Mouse (Mus musculus): ENCODE results near the gene Gng2.
"Not testable (repeated sequence)": the region's sequence is repeated elsewhere in the genome, so short reads cannot be mapped to it uniquely, and the experiment has no call there.

Gng2 gene

DNA sequence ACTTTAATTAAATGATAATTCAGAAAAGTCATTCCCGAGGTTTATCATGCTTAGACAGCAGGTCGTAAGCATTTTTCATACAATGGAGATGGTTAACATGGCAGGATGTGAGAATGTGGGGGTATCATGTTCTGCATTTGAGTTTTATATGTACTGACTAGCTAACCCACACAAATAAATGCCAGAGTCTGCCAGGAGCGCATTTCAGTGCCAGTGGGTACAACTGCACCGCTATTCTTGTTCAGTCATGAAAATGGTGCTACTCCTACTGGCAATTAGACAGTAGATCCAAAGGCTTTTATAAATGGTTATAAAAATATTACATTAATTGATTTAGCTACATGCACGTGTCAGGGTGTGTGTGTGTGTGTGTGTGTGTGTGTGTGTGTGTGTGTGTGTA is 38.9 kb downstream of the Gng2 start:
- no peak for DNase-seq (ENCODE audit: low read depth, low spot score)

DNA sequence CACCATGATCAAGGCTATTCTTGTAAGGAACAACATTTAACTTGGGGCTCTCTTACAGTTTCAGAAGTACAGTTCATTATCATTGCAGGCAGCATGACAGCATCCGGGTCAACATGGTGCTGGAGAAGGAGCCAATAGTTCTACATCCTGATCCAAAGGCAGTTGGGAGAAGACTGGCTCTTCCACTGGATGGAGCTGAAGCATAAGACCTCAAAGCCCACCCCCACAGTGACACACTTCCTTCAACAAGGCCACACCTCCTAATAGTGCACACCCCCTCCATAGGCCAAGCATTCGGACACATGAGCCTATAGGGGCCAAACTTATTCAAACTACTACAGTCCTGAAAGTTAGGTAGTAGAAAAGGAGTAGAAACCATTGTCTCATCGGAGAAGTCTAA is 42.3 kb downstream of the Gng2 start:
- DNase-seq (ENCODE audit: low read depth, low spot score), result no peak

DNA sequence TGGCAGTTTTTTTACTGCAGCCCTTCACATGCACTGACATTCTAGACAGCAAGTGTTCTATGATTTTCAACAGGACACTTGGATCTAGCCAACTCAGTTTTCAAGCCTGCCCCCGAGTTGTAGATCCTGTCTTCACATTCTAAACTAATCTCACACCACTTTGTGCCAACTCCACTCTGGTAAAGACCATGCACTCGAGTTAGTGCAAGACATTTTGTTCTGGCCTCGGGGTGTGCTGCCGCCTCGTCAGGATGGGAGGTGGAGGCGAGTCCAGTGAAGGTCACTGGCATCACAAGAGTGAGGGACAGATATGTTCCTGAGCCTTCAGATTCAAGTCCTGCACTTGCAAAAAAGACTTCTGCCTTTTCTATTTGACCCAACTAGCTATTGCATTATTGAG is 44.1 kb downstream of the Gng2 start:
- no peak for DNase-seq (ENCODE audit: low read depth, low spot score)

DNA sequence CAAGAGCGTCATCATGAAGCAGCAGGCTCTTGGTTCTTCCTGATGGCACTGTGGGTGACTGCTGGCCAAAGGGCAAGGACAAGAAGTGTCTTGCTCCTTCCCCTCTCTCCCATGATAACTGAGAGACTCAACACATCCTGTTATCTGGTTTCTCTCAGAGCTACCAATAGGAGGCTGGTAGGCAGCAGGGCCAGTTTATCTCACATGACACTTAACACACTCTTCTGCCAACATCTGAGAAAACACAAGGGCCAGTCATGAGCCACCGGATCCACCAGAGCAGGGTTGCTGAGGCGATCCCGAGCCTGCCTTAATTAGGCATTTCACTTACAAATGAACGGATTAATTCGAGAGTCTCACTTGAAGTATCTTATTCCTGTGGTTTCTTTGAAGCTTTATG is 49.5 kb downstream of the Gng2 start:
- no peak for DNase-seq (ENCODE audit: low read depth, low spot score)

DNA sequence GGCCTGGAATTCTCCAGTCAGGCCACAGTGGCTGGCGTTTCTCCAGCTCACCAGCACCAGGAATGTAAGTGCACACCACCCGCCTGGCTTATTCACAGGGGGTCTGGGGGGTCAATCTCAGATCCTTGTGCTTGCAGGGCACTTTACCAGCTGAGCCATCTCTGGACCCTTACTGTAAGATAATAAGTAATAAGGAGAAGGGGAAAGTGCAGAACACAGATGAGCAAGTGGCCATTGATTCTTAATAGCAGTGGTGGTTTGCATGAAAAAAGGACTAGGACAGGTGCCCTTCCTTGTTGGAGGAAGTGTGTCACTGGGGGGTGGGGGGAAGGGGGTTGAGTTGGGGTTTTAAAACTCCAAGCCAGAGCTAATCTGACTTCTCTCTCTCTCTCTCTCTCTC is 50.3 kb downstream of the Gng2 start:
- no peak for DNase-seq (ENCODE audit: low read depth, low spot score)

DNA sequence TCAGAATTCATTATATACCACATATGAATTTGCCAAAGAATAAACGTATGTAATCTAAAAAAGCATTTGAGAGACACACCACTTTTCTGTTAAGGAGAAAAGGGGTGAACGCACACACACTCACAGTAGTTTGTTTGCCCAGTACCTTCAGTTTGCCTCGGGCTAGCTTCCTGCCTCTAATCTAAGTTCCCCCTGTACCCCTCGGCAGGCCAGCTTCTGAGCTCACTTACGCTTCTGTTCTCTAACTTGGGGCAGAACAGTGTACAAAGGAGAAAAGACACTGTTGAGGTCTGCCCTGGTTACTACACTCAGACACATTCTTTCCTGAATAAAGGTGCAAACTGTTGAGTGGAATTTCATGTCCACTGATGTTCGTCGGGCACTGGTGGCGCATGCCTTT is 51.1 kb downstream of the Gng2 start:
- no peak for DNase-seq (ENCODE audit: low read depth, low spot score)

DNA sequence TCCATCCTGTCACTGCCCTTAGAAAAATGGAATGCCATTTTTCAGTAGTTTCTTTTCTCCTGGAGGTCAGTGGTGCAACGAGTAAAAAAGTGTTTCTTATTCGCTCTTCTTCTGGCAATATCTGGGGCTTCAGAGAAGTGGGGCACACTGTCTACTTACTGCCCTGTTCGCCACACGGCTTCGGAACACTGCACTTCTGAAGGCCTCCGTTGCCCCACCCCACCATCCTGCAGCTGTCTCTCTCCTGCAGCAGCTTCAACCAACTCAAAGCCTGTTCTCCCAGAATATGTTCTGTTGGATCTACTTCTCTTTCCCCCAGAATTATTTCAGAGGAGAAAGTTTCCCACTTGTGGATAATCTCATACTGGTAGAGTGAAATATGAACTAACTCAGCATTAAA is 52.3 kb downstream of the Gng2 start:
- DNase-seq (ENCODE audit: low read depth, low spot score), result no peak

DNA sequence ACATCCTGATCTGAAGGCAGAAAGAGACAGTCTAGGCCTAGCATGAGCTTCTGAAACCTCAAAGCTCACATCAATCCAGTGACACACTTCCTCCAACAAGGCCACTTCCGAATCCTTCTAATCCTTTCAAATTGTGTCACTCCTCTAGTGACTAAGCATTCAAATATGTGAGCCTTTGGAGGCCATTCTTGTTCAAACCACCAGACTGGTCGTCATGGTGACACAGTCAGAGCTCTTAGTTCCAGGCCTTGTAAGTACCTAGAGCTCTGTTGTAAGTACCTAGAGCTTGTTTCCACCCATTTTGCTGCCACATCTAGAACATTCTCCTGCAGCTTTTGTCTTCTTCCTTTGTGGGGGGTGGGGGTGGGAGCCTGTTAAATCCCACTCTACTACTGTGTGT is 53.3 kb downstream of the Gng2 start:
- no peak for DNase-seq (ENCODE audit: low read depth, low spot score)

DNA sequence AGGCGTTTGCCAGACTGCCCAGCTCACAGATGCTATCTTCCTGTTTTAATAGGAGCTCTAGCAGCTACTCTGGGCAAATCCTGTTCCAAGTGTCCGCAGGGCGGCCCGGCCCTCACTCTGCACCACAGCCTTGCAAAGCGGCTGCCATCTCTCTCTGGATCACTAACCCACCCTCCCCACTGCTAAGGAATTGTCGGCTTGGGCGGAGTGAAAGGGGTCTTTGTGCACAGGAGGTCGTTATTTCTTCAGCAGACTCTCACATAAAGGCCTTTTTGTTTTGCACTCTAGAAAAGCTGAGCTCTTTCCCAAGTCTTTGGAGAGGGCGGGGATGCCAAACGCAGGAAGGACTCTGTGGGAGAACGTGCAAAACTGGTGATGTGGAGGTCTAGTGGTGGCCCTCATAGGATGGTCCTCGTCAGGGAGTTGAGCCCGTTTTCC is 57.2 kb downstream of the Gng2 start:
- DNase-seq (ENCODE audit: low read depth, low spot score), result no peak

DNA sequence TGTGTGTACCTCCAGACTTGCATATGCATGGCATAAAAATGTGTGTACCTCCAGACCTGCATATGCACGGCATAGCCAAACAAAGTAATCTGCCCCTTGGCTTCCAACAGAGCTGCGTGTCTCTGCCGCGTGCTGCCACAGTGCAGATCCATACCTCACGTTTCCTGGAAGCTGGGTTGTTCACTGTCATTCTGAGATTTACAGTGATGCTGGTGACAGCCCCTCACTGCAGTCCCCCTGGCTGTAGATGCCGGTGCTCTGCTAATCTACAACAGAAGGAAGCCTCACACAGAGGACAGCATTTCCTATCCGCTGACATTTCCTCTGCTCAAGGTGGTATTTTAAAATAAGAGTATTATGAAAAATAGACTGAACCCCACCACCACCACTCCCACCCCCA is 57.6 kb downstream of the Gng2 start:
- DNase-seq (ENCODE audit: low read depth, low spot score), result no peak

DNA sequence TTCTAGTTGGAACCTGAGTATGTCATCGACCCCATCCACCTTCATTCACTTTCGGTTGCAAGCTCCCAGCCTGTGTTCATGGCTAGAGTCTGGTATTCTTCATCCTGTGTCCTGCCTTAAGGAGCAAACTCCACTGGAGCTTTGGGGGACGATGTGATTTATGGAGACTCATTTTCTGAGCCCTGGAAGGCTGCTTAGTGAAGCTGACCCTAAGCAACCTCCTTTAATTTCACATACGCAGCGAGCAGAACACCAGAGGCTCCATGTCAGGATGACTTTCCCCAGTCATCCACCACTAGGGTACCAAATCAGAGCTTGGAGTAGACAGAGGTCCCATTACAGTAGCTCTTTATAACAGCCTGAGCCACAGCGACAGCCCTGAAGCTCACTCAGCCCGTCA is 59.9 kb downstream of the Gng2 start:
- DNase-seq (ENCODE audit: low read depth, low spot score), result no peak

DNA sequence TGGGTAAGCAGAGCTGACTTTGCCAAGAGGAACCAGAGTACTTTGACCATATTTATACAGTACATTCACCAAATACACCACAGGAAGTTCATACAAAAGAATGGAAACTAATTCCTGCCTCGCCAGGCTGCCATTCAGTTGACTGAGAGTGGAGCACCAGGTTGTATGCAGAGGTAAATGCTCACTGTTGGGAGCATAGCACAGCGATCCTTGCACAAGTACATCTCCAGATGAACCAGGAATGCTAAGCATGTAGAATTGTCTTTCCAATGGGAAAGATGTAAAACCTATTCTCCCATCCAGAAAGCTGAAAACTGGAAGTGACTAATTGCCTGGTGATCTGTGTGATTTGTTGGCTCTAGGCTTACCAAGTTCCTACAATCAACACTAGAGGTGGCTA is 61.1 kb downstream of the Gng2 start:
- DNase-seq (ENCODE audit: low read depth, low spot score), result no peak

DNA sequence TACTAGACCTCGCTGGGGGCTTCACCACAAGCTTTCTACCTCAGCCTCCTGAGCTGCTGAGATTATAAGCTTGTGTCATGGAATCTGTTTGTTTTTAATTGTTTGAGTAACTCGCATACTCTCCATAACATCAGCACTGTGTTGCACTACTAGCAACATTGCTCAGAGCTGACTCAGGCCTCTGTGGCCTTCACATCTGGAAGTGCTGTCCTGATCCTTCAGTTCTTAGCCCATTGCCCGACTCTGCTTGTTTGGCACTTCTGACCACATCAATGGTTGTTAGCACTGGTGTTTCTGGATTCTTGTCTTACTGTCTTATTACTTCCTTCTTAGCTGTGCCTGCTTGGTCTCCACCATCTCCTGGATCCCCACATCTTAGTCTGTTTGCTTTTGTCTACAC is 64.5 kb downstream of the Gng2 start:
- no peak for DNase-seq (ENCODE audit: low read depth, low spot score)

DNA sequence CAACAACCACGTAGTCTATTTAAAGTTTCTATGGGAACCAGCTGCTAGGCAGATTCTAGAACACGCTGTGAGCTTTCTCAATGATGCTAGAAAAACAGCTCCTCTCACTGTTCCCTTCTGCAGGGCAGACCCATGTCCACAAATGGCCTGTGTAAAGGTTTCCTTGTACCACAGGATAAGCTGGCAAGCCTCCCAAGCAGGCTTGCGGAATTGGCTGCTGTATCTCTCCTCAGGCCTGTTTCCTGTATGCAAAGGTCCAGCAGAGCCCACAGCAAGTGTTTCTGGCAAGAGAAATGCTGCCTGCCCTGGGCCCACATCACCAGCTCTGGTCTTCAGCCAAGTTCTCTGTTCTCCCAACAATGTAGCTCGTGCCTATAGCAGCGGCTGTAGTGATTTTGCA is 71.8 kb downstream of the Gng2 start:
- DNase-seq (ENCODE audit: low read depth, low spot score), result peak; percentile 58

DNA sequence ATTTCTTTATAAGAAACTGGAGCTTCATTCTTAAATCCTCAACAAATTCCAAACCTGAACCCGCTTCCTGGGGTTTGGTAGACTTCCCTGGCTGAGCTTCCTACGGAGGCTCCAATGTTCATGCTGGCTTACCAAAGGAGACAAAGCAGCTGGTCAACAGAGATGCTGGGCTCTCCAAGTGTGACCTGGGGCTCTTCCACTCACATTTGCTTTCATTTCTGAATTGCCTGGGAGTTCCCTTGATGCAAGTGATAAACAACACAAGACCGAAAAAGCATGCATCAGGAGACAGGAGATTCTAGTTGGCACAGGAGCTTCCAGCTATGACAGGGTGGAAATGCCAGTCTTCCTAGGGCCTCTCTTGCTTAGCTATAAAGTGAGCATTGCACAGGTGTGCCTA is 72.6 kb downstream of the Gng2 start:
- DNase-seq (ENCODE audit: low read depth, low spot score), result no peak

DNA sequence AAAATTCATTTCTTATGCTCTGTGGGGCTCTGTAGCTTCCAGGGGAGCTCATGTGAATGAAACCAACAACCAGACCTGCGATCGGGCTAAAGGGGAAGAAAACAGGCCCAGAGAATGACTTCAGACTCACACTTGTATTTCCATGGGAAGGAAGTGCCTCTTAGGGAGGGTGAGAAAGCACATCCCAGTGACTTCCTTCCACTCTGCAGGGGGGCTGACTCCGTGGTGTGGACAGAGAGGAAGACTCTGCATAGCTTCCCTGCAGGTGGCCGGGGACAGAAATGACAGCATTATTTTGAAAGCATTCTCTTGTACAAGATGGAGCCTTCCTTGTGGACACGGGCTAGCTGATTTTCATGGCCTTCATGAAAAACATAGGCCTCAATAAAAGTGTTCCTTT is 73.4 kb downstream of the Gng2 start:
- DNase-seq (ENCODE audit: low read depth, low spot score), result no peak

DNA sequence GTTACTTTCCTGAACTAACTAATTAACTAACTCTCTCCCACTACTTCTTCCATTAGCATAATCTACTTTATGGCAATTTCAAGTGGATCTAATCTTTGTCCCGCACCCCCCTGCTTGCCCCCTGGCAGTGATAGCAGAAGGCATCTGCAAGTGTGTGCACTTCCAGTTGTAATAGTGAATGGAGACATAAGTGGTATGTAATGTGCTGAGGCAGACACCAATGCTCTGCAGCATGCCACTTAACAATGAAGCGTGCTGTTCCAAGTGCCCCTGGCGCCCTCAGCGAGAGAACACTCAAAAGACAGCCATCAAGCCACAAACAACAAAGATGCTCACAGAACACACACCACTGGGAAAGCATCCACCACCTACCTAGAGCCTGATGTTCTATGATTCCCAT is 76.9 kb downstream of the Gng2 start:
- no peak for DNase-seq (ENCODE audit: low read depth, low spot score)

DNA sequence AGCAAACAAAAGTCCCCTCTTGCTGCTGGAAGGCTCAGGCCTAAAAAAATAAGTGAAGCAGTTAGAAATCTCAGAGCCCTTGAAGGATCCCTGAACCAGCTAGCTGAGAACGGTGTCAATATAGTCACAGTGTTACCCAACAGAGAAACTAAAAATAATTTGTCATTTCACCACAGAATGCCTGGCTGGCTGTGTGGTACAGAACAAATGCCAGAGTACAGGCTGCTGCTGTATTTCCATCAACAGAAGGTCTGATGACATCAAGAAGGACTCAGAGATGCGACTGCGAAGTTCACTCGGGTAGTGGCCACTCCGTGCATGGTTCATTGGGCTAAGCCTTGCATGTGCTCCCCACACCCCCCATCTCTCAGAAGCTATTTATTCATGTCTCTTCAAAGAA is 89.9 kb downstream of the Gng2 start:
- DNase-seq (ENCODE audit: low read depth, low spot score), result peak; percentile 61

DNA sequence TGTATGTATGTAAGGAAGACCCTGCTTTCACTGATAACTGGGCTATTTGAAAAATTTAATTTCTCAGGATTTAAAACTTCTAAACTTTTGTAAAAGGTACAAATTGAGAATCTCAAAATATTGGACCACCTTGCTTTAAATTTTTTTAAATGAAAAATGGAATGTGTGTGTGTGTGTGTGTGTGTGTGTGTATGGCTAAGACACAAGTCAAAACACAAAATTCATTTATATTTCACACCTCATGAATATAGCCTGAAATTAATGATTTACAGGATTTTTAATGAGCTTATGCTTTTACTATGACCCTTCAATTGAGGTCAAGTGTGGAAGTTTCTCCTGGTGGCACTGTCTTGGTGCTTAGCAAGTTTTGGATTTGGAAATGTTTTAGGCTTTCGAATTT is 93.0 kb downstream of the Gng2 start:
- DNase-seq (ENCODE audit: low read depth, low spot score), result not testable (repeated sequence)

DNA sequence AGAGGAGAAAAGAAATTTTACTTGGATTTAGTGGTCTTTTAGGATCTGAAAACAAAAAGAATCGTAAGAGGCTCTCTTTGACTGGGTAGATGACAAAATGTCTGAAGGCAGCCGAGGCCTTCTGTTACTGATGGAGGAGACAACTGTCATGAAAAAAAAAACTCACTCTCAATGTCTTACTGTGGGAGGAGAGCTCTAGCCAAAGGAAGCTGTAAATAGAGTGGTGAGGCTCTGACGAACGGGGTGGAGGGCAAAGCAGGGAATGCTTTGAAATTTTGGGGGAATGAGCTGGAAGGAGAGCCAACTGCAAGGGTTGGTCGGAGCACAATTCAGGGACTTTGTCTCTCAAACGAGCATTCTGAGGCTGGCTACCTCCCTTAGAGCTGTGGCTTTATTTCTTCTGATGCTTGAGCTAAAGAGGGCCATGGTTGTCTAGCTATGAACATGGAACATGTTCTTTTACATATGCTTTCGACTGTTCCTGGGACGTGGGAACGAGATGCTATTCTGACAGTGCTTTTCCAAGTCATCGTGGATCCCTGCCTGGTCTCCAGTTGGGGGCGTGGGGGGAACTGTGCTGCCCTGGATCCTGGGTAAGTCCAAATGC is 103.1 kb downstream of the Gng2 start:
- DNase-seq (ENCODE audit: low read depth, low spot score), result peak; percentile 55

DNA sequence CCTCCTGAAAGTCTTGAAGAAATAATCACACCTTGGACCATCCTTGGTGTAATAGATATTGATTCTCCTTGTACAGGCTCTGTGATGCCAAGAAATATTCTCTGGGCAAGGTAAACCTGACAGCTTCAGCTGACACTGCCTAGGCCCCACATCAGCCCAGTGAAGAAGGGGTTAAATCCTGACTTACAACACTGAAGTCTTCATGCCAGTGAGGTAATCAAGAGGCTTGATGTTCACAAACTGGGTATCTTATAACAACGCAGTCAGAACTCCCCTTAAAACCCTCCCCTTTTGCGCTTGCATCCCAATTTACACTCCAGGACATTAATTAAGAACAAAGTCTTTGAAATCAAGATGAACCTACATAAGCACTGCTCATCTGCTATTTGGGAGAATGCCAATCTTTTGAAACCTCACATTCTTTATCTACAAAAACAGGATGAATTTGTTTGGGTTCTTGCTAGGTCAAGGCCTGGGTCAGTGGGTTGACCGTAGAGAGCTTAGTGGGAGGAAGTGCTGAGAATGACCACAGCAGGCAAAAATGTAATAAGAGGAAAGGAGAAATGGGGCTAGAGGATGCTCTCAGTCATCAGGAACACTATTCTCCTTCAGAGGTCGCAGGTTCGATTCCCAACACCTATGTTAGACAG is 110.0 kb downstream of the Gng2 start:
- no peak for DNase-seq (ENCODE audit: low read depth, low spot score)

DNA sequence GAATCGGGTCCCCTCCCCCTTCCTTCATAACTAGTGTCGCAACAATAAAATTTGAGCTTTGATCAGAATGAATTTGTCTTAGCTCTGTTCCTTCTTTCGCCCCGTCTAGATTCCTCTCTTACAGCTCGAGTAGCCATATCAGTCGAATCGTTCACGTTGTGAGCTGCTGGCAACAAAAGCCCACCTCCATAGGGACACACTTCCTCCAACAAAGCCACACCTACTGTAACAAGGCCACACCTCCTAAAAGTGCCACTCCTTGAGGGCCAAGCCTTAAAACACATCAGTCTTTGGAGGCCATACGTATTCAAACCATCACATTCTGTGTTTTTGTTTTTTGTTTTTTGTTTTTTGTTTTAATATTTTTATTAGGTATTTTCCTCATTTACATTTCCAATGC is 112.3 kb downstream of the Gng2 start:
- not testable (repeated sequence) for DNase-seq (ENCODE audit: low read depth, low spot score)

DNA sequence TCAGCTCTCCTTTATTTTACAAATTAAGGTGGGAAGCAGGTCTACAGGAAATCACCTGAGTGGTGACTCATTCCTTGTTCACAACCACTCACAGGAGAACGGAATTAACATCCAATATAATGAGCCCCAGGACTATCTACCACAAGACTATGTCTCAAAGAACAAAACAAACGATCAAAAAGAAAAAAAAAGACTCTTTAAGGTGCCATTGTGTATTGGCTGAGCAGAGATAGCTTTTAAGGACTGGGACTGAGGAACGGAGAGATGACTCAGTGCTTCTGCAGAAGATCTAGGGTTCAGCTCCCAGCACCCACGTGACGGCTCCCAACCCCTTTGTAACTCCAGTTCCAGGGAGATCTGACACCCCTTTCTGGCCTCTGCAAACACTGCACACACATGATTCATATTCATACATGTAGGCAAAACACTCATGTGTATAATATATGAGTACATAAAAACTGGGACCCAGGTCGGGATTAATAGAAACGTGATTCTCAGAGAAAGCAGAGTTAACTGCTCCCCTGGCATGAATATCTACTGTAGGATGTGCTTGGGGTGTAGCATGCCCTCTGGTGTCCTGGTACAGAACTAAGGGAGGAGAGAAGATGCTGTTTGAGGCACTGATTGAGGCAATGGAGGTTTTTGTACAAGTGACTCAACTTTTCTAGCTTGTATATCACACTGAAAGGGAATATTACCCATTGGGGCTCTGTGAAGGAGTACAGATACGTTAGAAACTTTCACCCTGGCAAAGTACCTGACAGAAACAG is 115.9 kb downstream of the Gng2 start:
- no peak for DNase-seq (ENCODE audit: low read depth, low spot score)

Measured in telencephalon, adult 2 months (tissue).